Mouse (Mus musculus) layer of hippocampus, adult 2 months (tissue): ENCODE results near the gene Sema7a. TPM values are rescaled to one million over a fixed set of nuclear protein-coding genes. Genes with fewer than 3 reads are reported as not detected.

Source experiments
- DNase-seq, 2 experiments: peaks; one replicate each; pipeline ENCODE4 v3.0.0; 2022; ENCODE audit warnings: low spot score in 2 of 2
- H3K27ac ChIP-seq: fragments of 200-600 bp; 2 replicates; pipeline ENCODE4 v1.8.1; 2022
- H3K4me3 ChIP-seq: fragments of 200-600 bp; 2 replicates; pipeline ENCODE4 v1.8.1; 2022; ENCODE audit warnings: mild to moderate bottlenecking
- CTCF ChIP-seq: fragments of 200-600 bp; conservative IDR thresholded peaks from 2 replicates; pipeline ENCODE4 v1.8.1; 2022; ENCODE audit warnings: antibody characterized with exemption, mild to moderate bottlenecking, moderate library complexity
- total RNA-seq, 2 experiments: library from RNA; stranded (reverse); gene quantifications; 2 replicates each; pipeline ENCODE4 v1.2.3; 2021

The Sema7a gene
- total RNA-seq, 2 experiments from 2014 or later: 94.4 to 102 TPM

DNA sequence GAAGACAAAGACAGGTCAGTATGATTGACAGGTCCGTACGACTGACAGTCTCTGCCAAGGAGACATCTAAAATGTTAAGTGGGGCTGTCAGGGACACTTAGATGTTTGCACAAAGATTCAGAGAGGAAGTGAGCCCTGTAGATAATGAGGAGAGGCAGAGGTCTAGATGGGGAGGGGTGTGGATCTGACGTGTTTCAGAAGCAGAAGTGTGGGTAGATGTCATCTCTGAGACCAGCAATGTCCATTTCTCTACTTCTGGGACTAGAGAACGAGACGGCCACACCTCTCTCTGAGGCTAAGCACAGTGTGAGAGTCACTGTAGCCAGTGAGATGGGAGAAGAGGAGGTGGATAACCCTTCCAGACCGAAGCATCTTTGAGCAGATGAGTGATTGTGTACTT is 38.1 kb downstream of the Sema7a start:
- no peak for DNase-seq
- no peak overlapping the region for H3K27ac ChIP-seq
- no peak for TF ChIP-seq CTCF
- no peak overlapping the region for H3K4me3 ChIP-seq

DNA sequence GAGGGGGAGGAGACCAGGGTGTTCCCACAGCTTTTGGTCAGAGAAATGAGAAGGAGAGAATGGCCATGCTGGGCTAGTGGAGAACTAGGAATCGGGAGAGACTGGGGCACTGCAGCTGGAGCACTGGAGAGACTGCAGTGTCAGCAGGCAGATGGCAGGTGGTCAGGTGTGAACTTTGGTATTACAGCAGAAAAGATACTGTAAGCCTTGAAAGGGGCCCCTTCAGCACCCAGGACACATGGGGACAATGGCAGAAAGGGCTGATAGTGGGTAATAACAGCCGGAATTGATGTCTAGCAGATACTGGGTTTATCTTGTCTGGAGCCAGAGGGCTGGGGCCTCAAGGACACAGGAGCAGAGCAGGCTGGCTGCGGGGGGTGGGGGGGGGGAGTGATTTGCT is 38.9 kb downstream of the Sema7a start:
- TF ChIP-seq CTCF: no peak
- Histone ChIP-seq H3K27ac (no peak overlapping the region), H3K4me3 (no peak overlapping the region)
- DNase-seq: no peak

- Histone ChIP-seq H3K4me3 (no peak overlapping the region), H3K27ac (no peak overlapping the region)
- TF ChIP-seq CTCF: no peak
- no peak for DNase-seq
These were observed 40.7 kb downstream of the Sema7a start for GRCm38 (mm10) chr9:57980570-57980969.

- H3K27ac ChIP-seq: no peak overlapping the region
- no peak overlapping the region for H3K4me3 ChIP-seq
- DNase-seq: peak; percentile 59 to 79
- no peak for TF ChIP-seq CTCF
These were observed 45.4 kb downstream of the Sema7a start for GRCm38 (mm10) chr9:57985304-57985703.

DNA sequence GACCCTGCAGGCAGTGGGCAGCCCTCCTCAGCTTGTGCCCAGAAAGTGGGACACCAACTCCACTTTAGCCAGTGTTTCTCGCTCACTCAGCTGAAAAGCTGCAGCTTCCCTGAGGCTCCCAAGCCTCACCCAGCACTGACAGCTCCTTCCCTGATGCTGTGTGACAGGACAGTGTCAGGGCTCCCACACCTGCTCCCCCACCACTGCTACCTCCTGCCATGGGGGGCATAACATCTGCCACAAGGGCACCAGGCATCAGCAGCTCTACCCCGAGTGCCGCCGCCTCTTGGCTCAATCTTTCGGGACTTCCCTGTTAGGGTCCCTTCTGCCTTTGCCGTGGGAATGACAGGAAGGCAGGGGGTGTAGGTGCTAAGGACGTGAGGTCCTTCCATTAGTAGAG is 46.4 kb downstream of the Sema7a start:
- TF ChIP-seq CTCF: no peak
- DNase-seq: no peak
- Histone ChIP-seq H3K4me3 (no peak overlapping the region), H3K27ac (no peak overlapping the region)

GRCm38 (mm10) chr9:57988098-57988497 is 48.2 kb downstream of the Sema7a start:
- no peak for DNase-seq
- no peak overlapping the region for H3K4me3 ChIP-seq
- no peak for TF ChIP-seq CTCF
- no peak overlapping the region for H3K27ac ChIP-seq

GRCm38 (mm10) chr9:57989309-57989708 is 49.4 kb downstream of the Sema7a start:
- H3K27ac ChIP-seq: no peak overlapping the region
- no peak for TF ChIP-seq CTCF
- H3K4me3 ChIP-seq: no peak overlapping the region
- no peak for DNase-seq

DNA sequence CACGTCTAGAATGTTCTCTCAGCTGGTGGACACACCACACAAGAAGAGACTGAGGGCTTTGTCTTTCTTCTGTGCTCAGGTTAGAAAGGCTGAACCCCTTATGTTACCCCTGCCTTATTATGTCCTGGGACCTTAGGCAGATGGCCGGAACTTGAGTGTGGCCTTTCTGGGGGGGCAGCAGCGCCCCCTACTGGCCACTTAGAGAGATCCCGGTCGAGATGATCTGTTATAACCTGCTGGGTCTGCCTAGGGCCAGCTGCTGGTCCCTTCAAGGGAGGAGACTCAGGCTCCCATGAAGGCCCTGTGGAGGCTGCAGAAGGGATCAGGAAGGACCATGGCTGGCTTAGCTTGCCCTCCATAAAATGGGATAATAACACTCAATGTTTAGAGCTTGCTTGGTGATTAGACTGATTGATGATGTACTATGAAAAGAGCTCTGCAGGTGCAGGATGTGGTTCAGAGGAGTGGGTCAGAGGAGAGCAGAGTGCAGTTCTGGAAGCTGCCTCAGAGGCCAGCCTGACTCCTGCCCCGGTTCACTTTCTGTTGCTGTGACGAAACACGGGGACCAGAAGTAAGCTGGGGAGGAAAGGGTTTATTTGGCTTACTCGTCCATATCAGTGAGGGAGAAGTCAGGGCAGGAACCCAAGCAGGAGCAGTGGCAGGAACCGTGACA is 50.7 kb downstream of the Sema7a start:
- Histone ChIP-seq H3K4me3 (no peak overlapping the region), H3K27ac (no peak overlapping the region)
- peak; percentile 95 for TF ChIP-seq CTCF
- DNase-seq: no peak

DNA sequence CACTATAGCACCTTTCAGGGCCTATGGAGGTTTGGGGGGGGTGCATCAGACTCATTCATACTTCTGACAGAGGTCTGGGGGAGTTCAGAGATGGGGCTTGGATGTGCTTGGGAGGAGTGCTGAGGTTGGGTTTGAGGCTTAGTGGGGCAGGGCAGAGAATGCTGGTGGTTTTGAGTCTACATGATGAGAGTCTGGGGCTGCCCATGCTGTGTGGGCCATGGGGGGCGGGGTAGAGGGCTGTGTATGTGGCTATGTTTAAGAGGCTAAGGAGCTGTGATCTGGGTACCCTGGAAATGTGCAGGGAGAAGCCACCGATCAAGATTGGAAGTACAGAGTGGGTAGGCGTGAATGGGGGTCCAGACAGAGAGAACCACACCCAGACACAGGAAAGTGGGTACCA is 52.1 kb downstream of the Sema7a start:
- no peak overlapping the region for H3K4me3 ChIP-seq
- no peak for TF ChIP-seq CTCF
- no peak for DNase-seq

DNA sequence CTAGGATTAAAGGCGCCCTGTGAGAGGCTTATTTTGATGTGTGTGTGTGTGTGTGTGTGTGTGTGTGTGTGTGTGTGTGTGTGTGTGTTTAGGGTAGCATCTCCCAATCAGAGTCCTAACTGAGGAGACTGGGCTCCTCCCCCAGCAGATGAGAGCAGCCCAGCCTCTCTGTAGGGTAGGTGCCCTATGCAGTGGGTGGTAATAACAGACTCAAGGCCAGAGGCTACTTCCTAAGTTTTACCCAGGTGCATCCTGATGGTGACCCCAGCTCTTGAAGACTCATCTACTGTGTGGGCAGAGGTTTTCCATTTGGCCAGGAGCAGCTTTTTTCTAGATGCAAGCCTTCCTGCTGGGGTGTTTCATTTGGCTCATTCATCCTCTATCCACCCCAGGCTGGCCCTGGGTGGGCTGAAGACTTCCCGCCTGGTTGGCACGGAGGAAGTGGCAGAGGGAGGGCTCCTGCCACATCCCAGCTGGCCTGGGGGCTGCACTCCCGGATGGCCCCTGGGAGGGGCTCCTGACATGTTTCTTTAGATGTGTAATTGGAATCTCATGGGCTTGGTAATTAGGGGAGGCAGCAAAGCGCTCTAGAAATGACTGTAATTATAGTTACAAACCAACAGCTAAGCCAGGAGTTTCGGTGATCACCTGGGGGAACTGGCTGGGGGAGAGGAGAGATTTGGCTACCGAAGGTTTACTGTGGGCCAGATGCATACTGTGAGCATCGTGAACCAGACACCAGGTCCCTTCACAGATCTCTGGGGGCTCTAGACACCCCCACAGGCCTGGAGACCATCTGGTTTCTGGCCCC is 53.1 kb downstream of the Sema7a start:
- H3K4me3 ChIP-seq: no peak overlapping the region
- no peak for DNase-seq
- no peak for TF ChIP-seq CTCF
- no peak overlapping the region for H3K27ac ChIP-seq

More for the DNA sequence above, 52.1 kb downstream of the Sema7a start:
- H3K27ac ChIP-seq: no peak overlapping the region

GRCm38 (mm10) chr9:57995282-57995681 is 55.4 kb downstream of the Sema7a start:
- Histone ChIP-seq H3K4me3 (no peak overlapping the region), H3K27ac (no peak overlapping the region)
- peak; percentile 89 for TF ChIP-seq CTCF
- DNase-seq: no peak

- Histone ChIP-seq H3K27ac (peak overlapping the region; percentile 71), H3K4me3 (peak overlapping the region; percentile 54)
- TF ChIP-seq CTCF: no peak
- no peak for DNase-seq
These were observed 57.7 kb downstream of the Sema7a start for GRCm38 (mm10) chr9:57997511-57998031.

GRCm38 (mm10) chr9:57998032-57998659 is 58.2 kb downstream of the Sema7a start:
- Histone ChIP-seq H3K4me3 (peak overlapping the region; percentile 54), H3K27ac (peak overlapping the region; percentile 71)
- TF ChIP-seq CTCF: peak; percentile 85
- peak; percentile 41 to 76 for DNase-seq
